15 mouse cellular contexts compared by ENCODE assay signal in genomic region chr13:58123381-58123780, GRCm38 (mm10). TPM values are rescaled to one million over a fixed set of nuclear protein-coding genes. Genes with fewer than 3 reads are reported as not detected.
DNase-seq lines count a peak whose midpoint lies in the region; ATAC-seq and TF ChIP-seq lines count a peak whose summit lies in the region.
"Had no signal": no experiment of that assay in that cellular context is flagged by ENCODE, and none has a peak within 500 bp of the region (broad histone marks: within the 10 kb centered on the region; RNA-seq: fewer than 3 reads in every experiment).

No protein-coding gene starts in this region.

- H3K9ac ChIP-seq in intestine, embryonic 16.5 days (ENCODE audit: low read depth, low read length), result no peak overlapping the region
- no peak overlapping the region for H3K9ac ChIP-seq in intestine, embryonic 15.5 days
- no peak overlapping the region for H3K9ac ChIP-seq in kidney, embryonic 14.5 days (ENCODE audit: low read depth, low read length)
- H3K9ac ChIP-seq in liver, embryonic 14.5 days (replicated peaks), result no peak overlapping the region
- H3K9ac ChIP-seq: embryonic facial prominence, embryonic 12.5 days had no signal

- no peaks in the 10 kb centered on the region for H3K9me3 ChIP-seq in intestine, embryonic 16.5 days (ENCODE audit: control insufficient read depth, low read length)
- H3K9me3 ChIP-seq in intestine, embryonic 15.5 days, result no peaks in the 10 kb centered on the region
- no peaks in the 10 kb centered on the region for H3K9me3 ChIP-seq in kidney, embryonic 14.5 days (ENCODE audit: control insufficient read depth, low read length)
- H3K9me3 ChIP-seq in liver, embryonic 14.5 days (ENCODE audit: control insufficient read depth, low read length), result no peaks in the 10 kb centered on the region
- no peaks in the 10 kb centered on the region for H3K9me3 ChIP-seq in embryonic facial prominence, embryonic 10.5 days
- no peaks in the 10 kb centered on the region for H3K9me3 ChIP-seq in forebrain, embryonic 10.5 days
- H3K9me3 ChIP-seq: embryonic facial prominence, embryonic 12.5 days; heart, embryonic 10.5 days had no signal

- no peak overlapping the region for H3K4me2 ChIP-seq in intestine, embryonic 16.5 days (ENCODE audit: low read depth, low read length)
- H3K4me2 ChIP-seq in intestine, embryonic 15.5 days (replicated peaks), result no peak overlapping the region
- no peak overlapping the region for H3K4me2 ChIP-seq in kidney, embryonic 14.5 days (replicated peaks; ENCODE audit: low read depth, low read length)
- H3K4me2 ChIP-seq in liver, embryonic 14.5 days (ENCODE audit: low read depth), result no peak overlapping the region
- H3K4me2 ChIP-seq: embryonic facial prominence, embryonic 12.5 days had no signal

- H3K4me1 ChIP-seq in intestine, embryonic 16.5 days (ENCODE audit: control insufficient read depth, insufficient read depth, low read length), result peaks cover 13% of the 10 kb centered on the region
- peaks cover 15% of the 10 kb centered on the region; the same call in 1 of the 2 replicates for H3K4me1 ChIP-seq in intestine, embryonic 15.5 days (replicated peaks)
- peaks cover 24% of the 10 kb centered on the region for H3K4me1 ChIP-seq in kidney, embryonic 14.5 days (ENCODE audit: control insufficient read depth, insufficient read depth, low read length)
- H3K4me1 ChIP-seq in liver, embryonic 14.5 days (replicated peaks; ENCODE audit: control insufficient read depth in 2 of 2, insufficient read depth in 2 of 2, low read length in 1 of 2), result peaks cover 6 to 14% of the 10 kb centered on the region in 2 experiments
- peaks cover 21% of the 10 kb centered on the region for H3K4me1 ChIP-seq in embryonic facial prominence, embryonic 10.5 days
- H3K4me1 ChIP-seq in forebrain, embryonic 10.5 days, result peaks cover 20% of the 10 kb centered on the region

- H3K27ac ChIP-seq in intestine, embryonic 16.5 days (ENCODE audit: low read length), result no peak overlapping the region
- no peak overlapping the region for H3K27ac ChIP-seq in intestine, embryonic 15.5 days
- 0 out of 2 replicates have a peak overlapping the region, but pooled peaks have one; percentile 17 for H3K27ac ChIP-seq in kidney, embryonic 14.5 days (ENCODE audit: low read depth, low read length)
- H3K27ac ChIP-seq in liver, embryonic 14.5 days, result no peak overlapping the region
- no peak overlapping the region for H3K27ac ChIP-seq in embryonic facial prominence, embryonic 10.5 days (replicated peaks)
- no peak overlapping the region for H3K27ac ChIP-seq in forebrain, embryonic 10.5 days
- H3K27ac ChIP-seq: embryonic facial prominence, embryonic 12.5 days; heart, embryonic 10.5 days had no signal

- no peak for TF ChIP-seq EP300 in liver, embryonic 14.5 days (IDR thresholded peaks at IDR 0.05; ENCODE audit: low read depth)

- peak; percentile 84 for DNase-seq in kidney, adult 11 months
- DNase-seq in liver, embryonic 14.5 days (ENCODE audit: low read depth in 3 of 3, low spot score in 3 of 3), result no peak
- DNase-seq in embryonic facial prominence, embryonic 10.5 days (ENCODE audit: low spot score), result no peak
- DNase-seq in frontal cortex, postnatal 14 days (ENCODE audit: low spot score in 2 of 2), result no peak
- no peak for DNase-seq in forebrain, embryonic 10.5 days (ENCODE audit: extremely low spot score, low spot score)
- DNase-seq: adrenal gland, postnatal 36 days; cerebellum, postnatal 36 days; right cerebral cortex, postnatal 14 days; thymus, adult 18-20 months had no signal

- ATAC-seq in intestine, embryonic 16.5 days, result peak; percentile 10; the same call in 1 of the 2 replicates
- ATAC-seq in intestine, embryonic 15.5 days, result no peak
- ATAC-seq in kidney, embryonic 14.5 days (ENCODE audit: low FRiP score, low TSS enrichment), result 0 out of 2 replicates have a peak, but pooled peaks have one; percentile 11
- 0 out of 2 replicates have a peak, but pooled peaks have one; percentile 6 for ATAC-seq in liver, embryonic 14.5 days (ENCODE audit: insufficient read depth)
- ATAC-seq: activated CD4-positive, CD25-positive, alpha-beta regulatory T cell, adult 4 months had no signal

- H3K27me3 ChIP-seq in intestine, embryonic 16.5 days (replicated peaks; ENCODE audit: control insufficient read depth, insufficient read depth, low read length), result no peaks in the 10 kb centered on the region
- H3K27me3 ChIP-seq in intestine, embryonic 15.5 days (replicated peaks), result no peaks in the 10 kb centered on the region
- no peaks in the 10 kb centered on the region for H3K27me3 ChIP-seq in kidney, embryonic 14.5 days (ENCODE audit: control insufficient read depth, insufficient read depth, low read length)
- H3K27me3 ChIP-seq in liver, embryonic 14.5 days (ENCODE audit: control insufficient read depth, insufficient read depth, low read length), result no peaks in the 10 kb centered on the region
- no peaks in the 10 kb centered on the region for H3K27me3 ChIP-seq in embryonic facial prominence, embryonic 10.5 days (replicated peaks; ENCODE audit: low read depth, poor library complexity, severe bottlenecking)
- H3K27me3 ChIP-seq in forebrain, embryonic 10.5 days (ENCODE audit: poor library complexity, severe bottlenecking), result no peaks in the 10 kb centered on the region
- H3K27me3 ChIP-seq: embryonic facial prominence, embryonic 12.5 days had no signal

- H3K4me3 ChIP-seq in intestine, embryonic 16.5 days (ENCODE audit: low read length), result no peak overlapping the region
- no peak overlapping the region for H3K4me3 ChIP-seq in intestine, embryonic 15.5 days (replicated peaks)
- no peak overlapping the region for H3K4me3 ChIP-seq in kidney, embryonic 14.5 days (ENCODE audit: low read length)
- H3K4me3 ChIP-seq in liver, embryonic 14.5 days (ENCODE audit: insufficient read depth in 1 of 2, low read depth in 2 of 2, low read length in 2 of 2), result no peak overlapping the region
- H3K4me3 ChIP-seq in embryonic facial prominence, embryonic 10.5 days, result no peak overlapping the region
- H3K4me3 ChIP-seq in forebrain, embryonic 10.5 days, result no peak overlapping the region
- H3K4me3 ChIP-seq: embryonic facial prominence, embryonic 12.5 days; heart, embryonic 10.5 days had no signal

- H3K36me3 ChIP-seq in intestine, embryonic 16.5 days (ENCODE audit: control insufficient read depth, insufficient read depth, low read length), result no peaks in the 10 kb centered on the region
- H3K36me3 ChIP-seq in intestine, embryonic 15.5 days, result no peaks in the 10 kb centered on the region
- peaks cover 19% of the 10 kb centered on the region; the same call in 1 of the 2 replicates for H3K36me3 ChIP-seq in kidney, embryonic 14.5 days (ENCODE audit: control insufficient read depth, insufficient read depth, low read length)
- peaks cover 9% of the 10 kb centered on the region for H3K36me3 ChIP-seq in liver, embryonic 14.5 days (replicated peaks; ENCODE audit: control insufficient read depth, insufficient read depth, low read depth)
- peaks cover 27% of the 10 kb centered on the region for H3K36me3 ChIP-seq in embryonic facial prominence, embryonic 10.5 days (replicated peaks)
- H3K36me3 ChIP-seq in forebrain, embryonic 10.5 days (replicated peaks), result peaks cover 32% of the 10 kb centered on the region

- 36% methylated on average over 8 of the region's 8 CpGs for WGBS in intestine, embryonic 16.5 days
- WGBS in intestine, embryonic 15.5 days, result 33% methylated on average over 8 of the region's 8 CpGs
- WGBS in kidney, embryonic 14.5 days, result 52% methylated on average over 8 of the region's 8 CpGs
- WGBS in liver, embryonic 14.5 days (ENCODE audit: insufficient replicate concordance), result 65% methylated on average over 8 of the region's 8 CpGs
- WGBS in embryonic facial prominence, embryonic 10.5 days, result 77% methylated on average over 8 of the region's 8 CpGs
- WGBS in forebrain, embryonic 10.5 days, result 85% methylated on average over 8 of the region's 8 CpGs

- TF ChIP-seq CTCF in liver, embryonic 14.5 days (IDR thresholded peaks at IDR 0.05; ENCODE audit: low read depth), result no peak

RNA-seq across cellular contexts. Expression of gene Hnrnpa0, which starts 5.0 kb away (rescaled TPM):
- 20.0 and 20.9 TPM in 2 replicates for polyA plus RNA-seq in intestine, embryonic 16.5 days (2015; fragmentation: Nextera tagmentation; extraction: Ambion mirVana)
- polyA plus RNA-seq in intestine, embryonic 15.5 days (2015; fragmentation: Nextera tagmentation; extraction: Ambion mirVana), result 28.2 and 36.2 TPM in 2 replicates
- polyA plus RNA-seq in kidney, embryonic 14.5 days (2014; fragmentation: Nextera tagmentation; extraction: Ambion mirVana), result 55.5 and 103 TPM in 2 replicates
- 44.1 and 62.9 TPM in 2 replicates for polyA plus RNA-seq in liver, embryonic 14.5 days (2012; rRNA removed)
- 9.7 and 10.5 TPM in 2 replicates for polyA plus RNA-seq in liver, embryonic 14.5 days (2014; fragmentation: Nextera tagmentation; extraction: Ambion mirVana)
- 44.5 and 52.5 TPM in 2 replicates for polyA plus RNA-seq in embryonic facial prominence, embryonic 10.5 days (2016; fragmentation: Nextera tagmentation; extraction: Ambion mirVana)
- polyA plus RNA-seq in forebrain, embryonic 10.5 days (2016; fragmentation: Nextera tagmentation; extraction: Ambion mirVana), result 44.5 and 49.3 TPM in 2 replicates

RNA-seq across cellular contexts. Expression of gene Klhl3, which starts 10.0 kb away (rescaled TPM):
- polyA plus RNA-seq in intestine, embryonic 16.5 days (2015; fragmentation: Nextera tagmentation; extraction: Ambion mirVana), result 1.9 and 2.4 TPM in 2 replicates
- polyA plus RNA-seq in intestine, embryonic 15.5 days (2015; fragmentation: Nextera tagmentation; extraction: Ambion mirVana), result 2.6 and 2.8 TPM in 2 replicates
- 4.1 and 6.0 TPM in 2 replicates for polyA plus RNA-seq in kidney, embryonic 14.5 days (2014; fragmentation: Nextera tagmentation; extraction: Ambion mirVana)
- polyA plus RNA-seq in liver, embryonic 14.5 days (2012; rRNA removed), result 0.42 and 0.44 TPM in 2 replicates
- polyA plus RNA-seq in liver, embryonic 14.5 days (2014; fragmentation: Nextera tagmentation; extraction: Ambion mirVana), result 0.51 and 0.63 TPM in 2 replicates
- polyA plus RNA-seq in embryonic facial prominence, embryonic 10.5 days (2016; fragmentation: Nextera tagmentation; extraction: Ambion mirVana), result 1.7 and 1.8 TPM in 2 replicates
- 2.0 and 2.1 TPM in 2 replicates for polyA plus RNA-seq in forebrain, embryonic 10.5 days (2016; fragmentation: Nextera tagmentation; extraction: Ambion mirVana)

RNA-seq across cellular contexts. Expression of gene Idnk, which starts 34.1 kb away (rescaled TPM):
- polyA plus RNA-seq in intestine, embryonic 16.5 days (2015; fragmentation: Nextera tagmentation; extraction: Ambion mirVana), result 53.8 and 54.1 TPM in 2 replicates
- 43.0 and 44.0 TPM in 2 replicates for polyA plus RNA-seq in intestine, embryonic 15.5 days (2015; fragmentation: Nextera tagmentation; extraction: Ambion mirVana)
- polyA plus RNA-seq in kidney, embryonic 14.5 days (2014; fragmentation: Nextera tagmentation; extraction: Ambion mirVana), result 33.4 and 41.8 TPM in 2 replicates
- 5.8 and 6.9 TPM in 2 replicates for polyA plus RNA-seq in liver, embryonic 14.5 days (2012; rRNA removed)
- polyA plus RNA-seq in liver, embryonic 14.5 days (2014; fragmentation: Nextera tagmentation; extraction: Ambion mirVana), result 17.7 and 18.3 TPM in 2 replicates
- polyA plus RNA-seq in embryonic facial prominence, embryonic 10.5 days (2016; fragmentation: Nextera tagmentation; extraction: Ambion mirVana), result 43.2 and 43.3 TPM in 2 replicates
- polyA plus RNA-seq in forebrain, embryonic 10.5 days (2016; fragmentation: Nextera tagmentation; extraction: Ambion mirVana), result 47.0 and 47.1 TPM in 2 replicates
